Mouse (Mus musculus): Measurements from ENCODE around the gene Frrs1. TPM values are rescaled to one million over a fixed set of nuclear protein-coding genes. Genes with fewer than 3 reads are reported as not detected.

Gene Frrs1
- polyA plus RNA-seq, 1 experiment: 23.4 TPM

GRCm38 (mm10) chr3:116844880-116845579 lies 14.2 kb upstream of the Frrs1 start:
- Histone ChIP-seq H3K4me1 (ENCODE audit: control insufficient read depth, insufficient read depth, low read length) (no peaks in the 10 kb centered on the region; the same call in 1 of the 2 replicates), H3K4me3 (replicated peaks; ENCODE audit: extremely low read depth, low read depth, low read length) (no peak overlapping the region)
- TF ChIP-seq POLR2A (IDR thresholded peaks at IDR 0.05; ENCODE audit: borderline replicate concordance, extremely low read depth, low read depth, low read length): no peak
- no peak for TF ChIP-seq CTCF (IDR thresholded peaks at IDR 0.05; ENCODE audit: insufficient read depth, low read length)
- 69% methylated on average over 10 of the region's 10 CpGs for WGBS
- no peak for DNase-seq

GRCm38 (mm10) chr3:116846084-116846483 lies 13.2 kb upstream of the Frrs1 start:
- WGBS: 35% methylated on average over 4 of the region's 4 CpGs
- no peak for DNase-seq
- no peaks in the 10 kb centered on the region; the same call in 1 of the 2 replicates for H3K4me1 ChIP-seq (ENCODE audit: control insufficient read depth, insufficient read depth, low read length)
- no peak for TF ChIP-seq POLR2A (IDR thresholded peaks at IDR 0.05; ENCODE audit: borderline replicate concordance, extremely low read depth, low read depth, low read length)
- no peak for TF ChIP-seq CTCF (IDR thresholded peaks at IDR 0.05; ENCODE audit: insufficient read depth, low read length)
- H3K4me3 ChIP-seq (replicated peaks; ENCODE audit: extremely low read depth, low read depth, low read length): no peak overlapping the region

- H3K4me1 ChIP-seq (ENCODE audit: control insufficient read depth, insufficient read depth, low read length): no peaks in the 10 kb centered on the region; the same call in 1 of the 2 replicates
- TF ChIP-seq CTCF (IDR thresholded peaks at IDR 0.05; ENCODE audit: insufficient read depth, low read length): no peak
- TF ChIP-seq POLR2A (IDR thresholded peaks at IDR 0.05; ENCODE audit: borderline replicate concordance, extremely low read depth, low read depth, low read length): no peak
- DNase-seq: no peak
- H3K4me3 ChIP-seq (replicated peaks; ENCODE audit: extremely low read depth, low read depth, low read length): no peak overlapping the region
- 97% methylated on average over 1 of the region's 1 CpGs for WGBS
These were observed 11.2 kb upstream of the Frrs1 start for GRCm38 (mm10) chr3:116848099-116848498.

GRCm38 (mm10) chr3:116848936-116849335 lies 10.3 kb upstream of the Frrs1 start:
- 79% methylated on average over 4 of the region's 4 CpGs for WGBS
- no peaks in the 10 kb centered on the region; the same call in 1 of the 2 replicates for H3K4me1 ChIP-seq (ENCODE audit: control insufficient read depth, insufficient read depth, low read length)
- no peak overlapping the region for H3K4me3 ChIP-seq (replicated peaks; ENCODE audit: extremely low read depth, low read depth, low read length)
- no peak for DNase-seq
- no peak for TF ChIP-seq POLR2A (IDR thresholded peaks at IDR 0.05; ENCODE audit: borderline replicate concordance, extremely low read depth, low read depth, low read length)
- TF ChIP-seq CTCF (IDR thresholded peaks at IDR 0.05; ENCODE audit: insufficient read depth, low read length): no peak

- 88% methylated on average over 1 of the region's 1 CpGs for WGBS
- no peak overlapping the region for H3K4me3 ChIP-seq (replicated peaks; ENCODE audit: extremely low read depth, low read depth, low read length)
- no peaks in the 10 kb centered on the region; the same call in 1 of the 2 replicates for H3K4me1 ChIP-seq (ENCODE audit: control insufficient read depth, insufficient read depth, low read length)
- no peak for DNase-seq
- no peak for TF ChIP-seq CTCF (IDR thresholded peaks at IDR 0.05; ENCODE audit: insufficient read depth, low read length)
- no peak for TF ChIP-seq POLR2A (IDR thresholded peaks at IDR 0.05; ENCODE audit: borderline replicate concordance, extremely low read depth, low read depth, low read length)
These were observed 8.9 kb upstream of the Frrs1 start for GRCm38 (mm10) chr3:116850376-116850775.

GRCm38 (mm10) chr3:116852421-116852820 lies 6.8 kb upstream of the Frrs1 start:
- TF ChIP-seq POLR2A (IDR thresholded peaks at IDR 0.05; ENCODE audit: borderline replicate concordance, extremely low read depth, low read depth, low read length): no peak
- no peak for TF ChIP-seq CTCF (IDR thresholded peaks at IDR 0.05; ENCODE audit: insufficient read depth, low read length)
- Histone ChIP-seq H3K4me1 (ENCODE audit: control insufficient read depth, insufficient read depth, low read length) (no peaks in the 10 kb centered on the region; the same call in 1 of the 2 replicates), H3K4me3 (replicated peaks; ENCODE audit: extremely low read depth, low read depth, low read length) (no peak overlapping the region)
- no peak for DNase-seq
- 88% methylated on average over 3 of the region's 3 CpGs for WGBS

GRCm38 (mm10) chr3:116857611-116858010 lies 1.7 kb upstream of the Frrs1 start:
- DNase-seq: no peak
- Histone ChIP-seq H3K4me1 (ENCODE audit: control insufficient read depth, insufficient read depth, low read length) (no peaks in the 10 kb centered on the region), H3K4me3 (replicated peaks; ENCODE audit: extremely low read depth, low read depth, low read length) (no peak overlapping the region)
- TF ChIP-seq POLR2A (IDR thresholded peaks at IDR 0.05; ENCODE audit: borderline replicate concordance, extremely low read depth, low read depth, low read length) (no peak), CTCF (IDR thresholded peaks at IDR 0.05; ENCODE audit: insufficient read depth, low read length) (no peak)
- 62% methylated on average over 6 of the region's 6 CpGs for WGBS

- H3K4me1 ChIP-seq (ENCODE audit: control insufficient read depth, insufficient read depth, low read length): no peaks in the 10 kb centered on the region
- DNase-seq: no peak
- no peak overlapping the region for H3K4me3 ChIP-seq (replicated peaks; ENCODE audit: extremely low read depth, low read depth, low read length)
- 81% methylated on average over 5 of the region's 5 CpGs for WGBS
- TF ChIP-seq POLR2A (IDR thresholded peaks at IDR 0.05; ENCODE audit: borderline replicate concordance, extremely low read depth, low read depth, low read length) (no peak), CTCF (IDR thresholded peaks at IDR 0.05; ENCODE audit: insufficient read depth, low read length) (no peak)
These were observed 488 bp downstream of the Frrs1 start for GRCm38 (mm10) chr3:116859752-116860151.

- no peak for DNase-seq
- Histone ChIP-seq H3K4me3 (replicated peaks; ENCODE audit: extremely low read depth, low read depth, low read length) (no peak overlapping the region), H3K4me1 (ENCODE audit: control insufficient read depth, insufficient read depth, low read length) (no peaks in the 10 kb centered on the region)
- 52% methylated on average over 19 of the region's 19 CpGs for WGBS
- TF ChIP-seq POLR2A (IDR thresholded peaks at IDR 0.05; ENCODE audit: borderline replicate concordance, extremely low read depth, low read depth, low read length) (no peak), CTCF (IDR thresholded peaks at IDR 0.05; ENCODE audit: insufficient read depth, low read length) (no peak)
These were observed 1.3 kb downstream of the Frrs1 start for GRCm38 (mm10) chr3:116860333-116861222.

Data from lung, adult 2 months (tissue).